Mouse (Mus musculus): ENCODE data around the gene Spred1. TPM values are rescaled to one million over a fixed set of nuclear protein-coding genes. Genes with fewer than 3 reads are reported as not detected.

Gene Spred1
- polyA plus RNA-seq, 1 experiment from 2014 or later, result 2.8 TPM

DNA sequence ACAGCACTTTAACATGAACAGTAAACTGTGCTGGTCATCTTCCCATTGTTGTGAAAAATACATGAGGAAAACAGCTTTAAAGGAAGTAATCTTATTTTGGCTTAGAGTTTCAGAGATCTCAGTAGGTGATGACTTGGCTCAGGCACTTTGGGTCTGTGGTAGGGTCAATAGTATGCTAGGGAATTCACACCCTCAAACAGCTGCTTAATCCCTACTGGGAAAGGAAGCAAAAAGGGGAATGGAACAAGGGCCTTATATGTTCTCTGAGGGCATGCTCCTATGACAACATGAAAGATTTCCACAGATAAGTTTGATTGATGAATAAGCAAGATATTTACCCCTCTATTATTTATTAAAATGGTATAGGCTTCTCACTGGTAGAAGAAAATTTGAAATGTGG, 31.0 kb downstream of the Spred1 start:
- no peak for TF ChIP-seq EP300 (IDR thresholded peaks at IDR 0.05; ENCODE audit: low read depth)
- TF ChIP-seq CTCF (IDR thresholded peaks at IDR 0.05; ENCODE audit: low read depth), result no peak
- H3K9me3 ChIP-seq (ENCODE audit: low read length), result no peaks in the 10 kb centered on the region
- DNase-seq (no peak), ATAC-seq (no peak)
- no peak overlapping the region for H3K27ac ChIP-seq (ENCODE audit: low read depth)
- no peaks in the 10 kb centered on the region for H3K27me3 ChIP-seq (ENCODE audit: insufficient read depth, low read length)
- 0 out of 2 replicates have a peak, but pooled peaks cover 3% of the 10 kb centered on the region for H3K36me3 ChIP-seq (replicated peaks; ENCODE audit: insufficient read depth, low read length)
- H3K4me2 ChIP-seq (ENCODE audit: low read depth, low read length), result no peak overlapping the region
- no peak overlapping the region for H3K9ac ChIP-seq (replicated peaks)
- H3K4me1 ChIP-seq (ENCODE audit: insufficient read depth), result 0 out of 2 replicates have a peak, but pooled peaks cover 2% of the 10 kb centered on the region
- no peak overlapping the region for H3K4me3 ChIP-seq (ENCODE audit: low read depth, low read length)

- Histone ChIP-seq H3K9me3 (ENCODE audit: low read length) (no peaks in the 10 kb centered on the region), H3K4me2 (ENCODE audit: low read depth, low read length) (no peak overlapping the region), H3K27me3 (ENCODE audit: insufficient read depth, low read length) (no peaks in the 10 kb centered on the region), H3K4me3 (ENCODE audit: low read depth, low read length) (no peak overlapping the region), H3K36me3 (replicated peaks; ENCODE audit: insufficient read depth, low read length) (peaks cover 9% of the 10 kb centered on the region; the same call in 1 of the 2 replicates), H3K27ac (ENCODE audit: low read depth) (no peak overlapping the region), H3K9ac (replicated peaks) (no peak overlapping the region), H3K4me1 (ENCODE audit: insufficient read depth) (no peaks in the 10 kb centered on the region)
- 65% methylated on average over 2 of the region's 2 CpGs for WGBS (ENCODE audit: insufficient replicate concordance)
- DNase-seq, result no peak
- ATAC-seq, result peak; percentile 27; the same call in 1 of the 2 replicates
- TF ChIP-seq CTCF (IDR thresholded peaks at IDR 0.05; ENCODE audit: low read depth), result no peak
- TF ChIP-seq EP300 (IDR thresholded peaks at IDR 0.05; ENCODE audit: low read depth), result no peak
Observed at GRCm38 (mm10) chr2:117168379-117168778, 47.2 kb downstream of the Spred1 start.

- Histone ChIP-seq H3K4me2 (ENCODE audit: low read depth, low read length) (no peak overlapping the region), H3K27me3 (ENCODE audit: insufficient read depth, low read length) (no peaks in the 10 kb centered on the region), H3K4me1 (ENCODE audit: insufficient read depth) (no peaks in the 10 kb centered on the region), H3K9ac (replicated peaks) (no peak overlapping the region), H3K36me3 (replicated peaks; ENCODE audit: insufficient read depth, low read length) (peaks cover 9% of the 10 kb centered on the region; the same call in 1 of the 2 replicates), H3K27ac (ENCODE audit: low read depth) (no peak overlapping the region), H3K9me3 (ENCODE audit: low read length) (no peaks in the 10 kb centered on the region), H3K4me3 (ENCODE audit: low read depth, low read length) (no peak overlapping the region)
- ATAC-seq (no peak), DNase-seq (no peak)
- WGBS (ENCODE audit: insufficient replicate concordance), result 56% methylated on average over 3 of the region's 3 CpGs
- TF ChIP-seq EP300 (IDR thresholded peaks at IDR 0.05; ENCODE audit: low read depth) (no peak), CTCF (IDR thresholded peaks at IDR 0.05; ENCODE audit: low read depth) (no peak)
Observed at GRCm38 (mm10) chr2:117169037-117169436, 47.9 kb downstream of the Spred1 start.

- no peaks in the 10 kb centered on the region for H3K9me3 ChIP-seq (ENCODE audit: low read length)
- no peak overlapping the region for H3K4me2 ChIP-seq (ENCODE audit: low read depth, low read length)
- peaks cover 13% of the 10 kb centered on the region for H3K36me3 ChIP-seq (replicated peaks; ENCODE audit: insufficient read depth, low read length)
- H3K4me1 ChIP-seq (ENCODE audit: insufficient read depth), result no peaks in the 10 kb centered on the region
- TF ChIP-seq CTCF (IDR thresholded peaks at IDR 0.05; ENCODE audit: low read depth) (peak; percentile 46), EP300 (IDR thresholded peaks at IDR 0.05; ENCODE audit: low read depth) (no peak)
- no peak overlapping the region for H3K27ac ChIP-seq (ENCODE audit: low read depth)
- no peak overlapping the region for H3K9ac ChIP-seq (replicated peaks)
- H3K4me3 ChIP-seq (ENCODE audit: low read depth, low read length), result no peak overlapping the region
- DNase-seq (no peak), ATAC-seq (no peak)
- 78% methylated on average over 4 of the region's 4 CpGs for WGBS (ENCODE audit: insufficient replicate concordance)
- H3K27me3 ChIP-seq (ENCODE audit: insufficient read depth, low read length), result no peaks in the 10 kb centered on the region
Observed at GRCm38 (mm10) chr2:117172981-117173380, 51.8 kb downstream of the Spred1 start.

GRCm38 (mm10) chr2:117176066-117176465, 54.9 kb downstream of the Spred1 start:
- H3K36me3 ChIP-seq (replicated peaks; ENCODE audit: insufficient read depth, low read length), result peaks cover 13% of the 10 kb centered on the region
- no peak overlapping the region for H3K4me2 ChIP-seq (ENCODE audit: low read depth, low read length)
- H3K4me1 ChIP-seq (ENCODE audit: insufficient read depth), result no peaks in the 10 kb centered on the region
- 84% methylated on average over 4 of the region's 4 CpGs for WGBS (ENCODE audit: insufficient replicate concordance)
- no peak overlapping the region for H3K9ac ChIP-seq (replicated peaks)
- H3K27me3 ChIP-seq (ENCODE audit: insufficient read depth, low read length), result no peaks in the 10 kb centered on the region
- DNase-seq (no peak), ATAC-seq (no peak)
- TF ChIP-seq EP300 (IDR thresholded peaks at IDR 0.05; ENCODE audit: low read depth) (no peak), CTCF (IDR thresholded peaks at IDR 0.05; ENCODE audit: low read depth) (no peak)
- H3K4me3 ChIP-seq (ENCODE audit: low read depth, low read length), result no peak overlapping the region
- H3K9me3 ChIP-seq (ENCODE audit: low read length), result no peaks in the 10 kb centered on the region
- no peak overlapping the region for H3K27ac ChIP-seq (ENCODE audit: low read depth)

DNA sequence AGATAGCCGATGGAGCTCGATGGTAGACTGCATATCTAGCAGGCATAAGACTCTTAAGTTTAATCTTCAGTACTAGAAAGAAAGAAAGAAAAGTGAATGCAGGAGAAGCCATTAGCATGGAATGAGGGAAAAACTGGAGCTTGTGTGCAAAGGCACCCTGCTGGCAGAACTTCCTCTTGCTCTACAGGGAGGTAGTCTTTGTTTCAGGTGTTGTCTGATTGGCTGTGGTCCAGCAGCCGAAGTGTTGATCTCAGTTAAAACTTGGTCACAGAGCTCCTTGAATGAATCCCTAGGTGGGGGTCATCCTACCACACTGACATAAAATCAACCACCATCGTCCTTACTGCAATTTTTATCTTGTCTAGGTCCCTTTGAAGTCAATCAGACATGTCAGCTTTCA, 55.8 kb downstream of the Spred1 start:
- peaks cover 11% of the 10 kb centered on the region for H3K36me3 ChIP-seq (replicated peaks; ENCODE audit: insufficient read depth, low read length)
- no peak overlapping the region for H3K9ac ChIP-seq (replicated peaks)
- ATAC-seq, result no peak
- no peak overlapping the region for H3K4me3 ChIP-seq (ENCODE audit: low read depth, low read length)
- H3K4me2 ChIP-seq (ENCODE audit: low read depth, low read length), result no peak overlapping the region
- H3K4me1 ChIP-seq (ENCODE audit: insufficient read depth), result no peaks in the 10 kb centered on the region
- TF ChIP-seq CTCF (IDR thresholded peaks at IDR 0.05; ENCODE audit: low read depth) (no peak), EP300 (IDR thresholded peaks at IDR 0.05; ENCODE audit: low read depth) (no peak)
- 75% methylated on average over 4 of the region's 4 CpGs for WGBS (ENCODE audit: insufficient replicate concordance)
- H3K27ac ChIP-seq (ENCODE audit: low read depth), result no peak overlapping the region
- DNase-seq, result no peak
- no peaks in the 10 kb centered on the region for H3K27me3 ChIP-seq (ENCODE audit: insufficient read depth, low read length)
- H3K9me3 ChIP-seq (ENCODE audit: low read length), result no peaks in the 10 kb centered on the region
